Mouse (Mus musculus): ENCODE results near the gene Pitpna. TPM values are rescaled to one million over a fixed set of nuclear protein-coding genes. Genes with fewer than 3 reads are reported as not detected.

Gene Pitpna
- polyA plus RNA-seq, 1 experiment, result 102 TPM

GRCm38 (mm10) chr11:75604826-75605225, 16.9 kb downstream of the Pitpna start:
- Histone ChIP-seq H3K4me3 (replicated peaks; ENCODE audit: control insufficient read depth, low read depth, low read length) (no peak overlapping the region), H3K4me1 (ENCODE audit: control insufficient read depth, insufficient read depth, low read length) (no peaks in the 10 kb centered on the region), H3K27ac (ENCODE audit: control insufficient read depth, insufficient read depth, low read depth, low read length, poor library complexity) (no peak overlapping the region)
- no peak for TF ChIP-seq POLR2A (IDR thresholded peaks at IDR 0.05; ENCODE audit: borderline replicate concordance, control insufficient read depth, low read depth, low read length)
- no peak for TF ChIP-seq CTCF (IDR thresholded peaks at IDR 0.05; ENCODE audit: control insufficient read depth, insufficient read depth, low read length)
- WGBS, result 67% methylated on average over 5 of the region's 5 CpGs

- no peak overlapping the region for H3K4me3 ChIP-seq (replicated peaks; ENCODE audit: control insufficient read depth, low read depth, low read length)
- no peak overlapping the region for H3K27ac ChIP-seq (ENCODE audit: control insufficient read depth, insufficient read depth, low read depth, low read length, poor library complexity)
- WGBS, result 27% methylated on average over 1 of the region's 1 CpGs
- H3K4me1 ChIP-seq (ENCODE audit: control insufficient read depth, insufficient read depth, low read length), result no peaks in the 10 kb centered on the region
- TF ChIP-seq CTCF (IDR thresholded peaks at IDR 0.05; ENCODE audit: control insufficient read depth, insufficient read depth, low read length) (no peak), POLR2A (IDR thresholded peaks at IDR 0.05; ENCODE audit: borderline replicate concordance, control insufficient read depth, low read depth, low read length) (no peak)
These were observed 17.4 kb downstream of the Pitpna start for GRCm38 (mm10) chr11:75605318-75605717.

GRCm38 (mm10) chr11:75608776-75609175, 20.9 kb downstream of the Pitpna start:
- Histone ChIP-seq H3K4me1 (ENCODE audit: control insufficient read depth, insufficient read depth, low read length) (no peaks in the 10 kb centered on the region), H3K27ac (ENCODE audit: control insufficient read depth, insufficient read depth, low read depth, low read length, poor library complexity) (no peak overlapping the region), H3K4me3 (replicated peaks; ENCODE audit: control insufficient read depth, low read depth, low read length) (no peak overlapping the region)
- WGBS, result 89% methylated on average over 5 of the region's 5 CpGs
- no peak for TF ChIP-seq CTCF (IDR thresholded peaks at IDR 0.05; ENCODE audit: control insufficient read depth, insufficient read depth, low read length)
- TF ChIP-seq POLR2A (IDR thresholded peaks at IDR 0.05; ENCODE audit: borderline replicate concordance, control insufficient read depth, low read depth, low read length), result no peak

- WGBS, result 79% methylated on average over 2 of the region's 2 CpGs
- Histone ChIP-seq H3K4me3 (replicated peaks; ENCODE audit: control insufficient read depth, low read depth, low read length) (no peak overlapping the region), H3K4me1 (ENCODE audit: control insufficient read depth, insufficient read depth, low read length) (no peaks in the 10 kb centered on the region), H3K27ac (ENCODE audit: control insufficient read depth, insufficient read depth, low read depth, low read length, poor library complexity) (no peak overlapping the region)
- no peak for TF ChIP-seq POLR2A (IDR thresholded peaks at IDR 0.05; ENCODE audit: borderline replicate concordance, control insufficient read depth, low read depth, low read length)
- TF ChIP-seq CTCF (IDR thresholded peaks at IDR 0.05; ENCODE audit: control insufficient read depth, insufficient read depth, low read length), result no peak
These were observed 22.1 kb downstream of the Pitpna start for GRCm38 (mm10) chr11:75610021-75610420.

GRCm38 (mm10) chr11:75614769-75615168, 26.9 kb downstream of the Pitpna start:
- no peaks in the 10 kb centered on the region for H3K4me1 ChIP-seq (ENCODE audit: control insufficient read depth, insufficient read depth, low read length)
- WGBS, result 98% methylated on average over 1 of the region's 1 CpGs
- no peak overlapping the region for H3K4me3 ChIP-seq (replicated peaks; ENCODE audit: control insufficient read depth, low read depth, low read length)
- TF ChIP-seq CTCF (IDR thresholded peaks at IDR 0.05; ENCODE audit: control insufficient read depth, insufficient read depth, low read length) (no peak), POLR2A (IDR thresholded peaks at IDR 0.05; ENCODE audit: borderline replicate concordance, control insufficient read depth, low read depth, low read length) (no peak)
- no peak overlapping the region for H3K27ac ChIP-seq (ENCODE audit: control insufficient read depth, insufficient read depth, low read depth, low read length, poor library complexity)

- Histone ChIP-seq H3K4me3 (replicated peaks; ENCODE audit: control insufficient read depth, low read depth, low read length) (no peak overlapping the region), H3K4me1 (ENCODE audit: control insufficient read depth, insufficient read depth, low read length) (no peaks in the 10 kb centered on the region), H3K27ac (ENCODE audit: control insufficient read depth, insufficient read depth, low read depth, low read length, poor library complexity) (no peak overlapping the region)
- TF ChIP-seq POLR2A (IDR thresholded peaks at IDR 0.05; ENCODE audit: borderline replicate concordance, control insufficient read depth, low read depth, low read length), result no peak
- no peak for TF ChIP-seq CTCF (IDR thresholded peaks at IDR 0.05; ENCODE audit: control insufficient read depth, insufficient read depth, low read length)
- WGBS, result 77% methylated on average over 2 of the region's 2 CpGs
These were observed 27.7 kb downstream of the Pitpna start for GRCm38 (mm10) chr11:75615556-75615955.

GRCm38 (mm10) chr11:75619133-75619532, 31.2 kb downstream of the Pitpna start:
- peaks cover 2% of the 10 kb centered on the region; the same call in 1 of the 2 replicates for H3K4me1 ChIP-seq (ENCODE audit: control insufficient read depth, insufficient read depth, low read length)
- TF ChIP-seq POLR2A (IDR thresholded peaks at IDR 0.05; ENCODE audit: borderline replicate concordance, control insufficient read depth, low read depth, low read length), result no peak
- TF ChIP-seq CTCF (IDR thresholded peaks at IDR 0.05; ENCODE audit: control insufficient read depth, insufficient read depth, low read length), result peak; percentile 66
- no peak overlapping the region for H3K4me3 ChIP-seq (replicated peaks; ENCODE audit: control insufficient read depth, low read depth, low read length)
- 74% methylated on average over 5 of the region's 5 CpGs for WGBS
- H3K27ac ChIP-seq (ENCODE audit: control insufficient read depth, insufficient read depth, low read depth, low read length, poor library complexity), result no peak overlapping the region

GRCm38 (mm10) chr11:75620136-75620780, 32.4 kb downstream of the Pitpna start:
- 87% methylated on average over 12 of the region's 12 CpGs for WGBS
- Histone ChIP-seq H3K4me1 (ENCODE audit: control insufficient read depth, insufficient read depth, low read length) (peaks cover 5% of the 10 kb centered on the region), H3K27ac (ENCODE audit: control insufficient read depth, insufficient read depth, low read depth, low read length, poor library complexity) (no peak overlapping the region), H3K4me3 (replicated peaks; ENCODE audit: control insufficient read depth, low read depth, low read length) (no peak overlapping the region)
- no peak for TF ChIP-seq CTCF (IDR thresholded peaks at IDR 0.05; ENCODE audit: control insufficient read depth, insufficient read depth, low read length)
- TF ChIP-seq POLR2A (IDR thresholded peaks at IDR 0.05; ENCODE audit: borderline replicate concordance, control insufficient read depth, low read depth, low read length), result no peak

- TF ChIP-seq CTCF (IDR thresholded peaks at IDR 0.05; ENCODE audit: control insufficient read depth, insufficient read depth, low read length), result no peak
- no peak for TF ChIP-seq POLR2A (IDR thresholded peaks at IDR 0.05; ENCODE audit: borderline replicate concordance, control insufficient read depth, low read depth, low read length)
- no peak overlapping the region for H3K4me3 ChIP-seq (replicated peaks; ENCODE audit: control insufficient read depth, low read depth, low read length)
- H3K4me1 ChIP-seq (ENCODE audit: control insufficient read depth, insufficient read depth, low read length), result peaks cover 5% of the 10 kb centered on the region
- no peak overlapping the region for H3K27ac ChIP-seq (ENCODE audit: control insufficient read depth, insufficient read depth, low read depth, low read length, poor library complexity)
- 69% methylated on average over 2 of the region's 2 CpGs for WGBS
These were observed 33.5 kb downstream of the Pitpna start for GRCm38 (mm10) chr11:75621426-75621825.

Measured in bone marrow, adult 2 months (tissue).